Mouse (Mus musculus): ENCODE measurements at regions not wholly inside any gene's neighbourhood (a gene's known extent, or its start where the extent isn't known, plus 50 kb on each side); places are given as distances from the start of the nearest gene placed in this dataset.
A peak's percentile ranks its signal among the peaks of the same experiment; 100 is the strongest.

GRCm38 (mm10) chr3:16846785-16847520, 840.7 kb upstream of the Gm5150 start:
- no peak for ATAC-seq (ENCODE audit: low FRiP score)
- Histone ChIP-seq H3K36me3 (ENCODE audit: insufficient read depth, low read length) (no peaks in the 10 kb centered on the region), H3K27ac (ENCODE audit: low read depth, low read length) (0 out of 2 replicates have a peak overlapping the region, but pooled peaks have one; percentile 13), H3K27me3 (ENCODE audit: insufficient read depth, low read length) (no peaks in the 10 kb centered on the region), H3K4me3 (ENCODE audit: low read depth, low read length) (no peak overlapping the region), H3K4me1 (ENCODE audit: insufficient read depth, low read length) (no peaks in the 10 kb centered on the region), H3K9me3 (ENCODE audit: low read length) (no peaks in the 10 kb centered on the region), H3K9ac (replicated peaks; ENCODE audit: low read length, poor library complexity, severe bottlenecking) (no peak overlapping the region), H3K4me2 (ENCODE audit: low read depth, low read length, poor library complexity, severe bottlenecking) (no peak overlapping the region)
- DNase-seq (ENCODE audit: low spot score), result no peak
- 24% methylated on average over 4 of the region's 4 CpGs for WGBS
- no peak for TF ChIP-seq CTCF (IDR thresholded peaks at IDR 0.05)

- no peak for ATAC-seq (ENCODE audit: low FRiP score)
These were observed 814.3 kb upstream of the Gm5150 start for GRCm38 (mm10) chr3:16820536-16820935.

DNA sequence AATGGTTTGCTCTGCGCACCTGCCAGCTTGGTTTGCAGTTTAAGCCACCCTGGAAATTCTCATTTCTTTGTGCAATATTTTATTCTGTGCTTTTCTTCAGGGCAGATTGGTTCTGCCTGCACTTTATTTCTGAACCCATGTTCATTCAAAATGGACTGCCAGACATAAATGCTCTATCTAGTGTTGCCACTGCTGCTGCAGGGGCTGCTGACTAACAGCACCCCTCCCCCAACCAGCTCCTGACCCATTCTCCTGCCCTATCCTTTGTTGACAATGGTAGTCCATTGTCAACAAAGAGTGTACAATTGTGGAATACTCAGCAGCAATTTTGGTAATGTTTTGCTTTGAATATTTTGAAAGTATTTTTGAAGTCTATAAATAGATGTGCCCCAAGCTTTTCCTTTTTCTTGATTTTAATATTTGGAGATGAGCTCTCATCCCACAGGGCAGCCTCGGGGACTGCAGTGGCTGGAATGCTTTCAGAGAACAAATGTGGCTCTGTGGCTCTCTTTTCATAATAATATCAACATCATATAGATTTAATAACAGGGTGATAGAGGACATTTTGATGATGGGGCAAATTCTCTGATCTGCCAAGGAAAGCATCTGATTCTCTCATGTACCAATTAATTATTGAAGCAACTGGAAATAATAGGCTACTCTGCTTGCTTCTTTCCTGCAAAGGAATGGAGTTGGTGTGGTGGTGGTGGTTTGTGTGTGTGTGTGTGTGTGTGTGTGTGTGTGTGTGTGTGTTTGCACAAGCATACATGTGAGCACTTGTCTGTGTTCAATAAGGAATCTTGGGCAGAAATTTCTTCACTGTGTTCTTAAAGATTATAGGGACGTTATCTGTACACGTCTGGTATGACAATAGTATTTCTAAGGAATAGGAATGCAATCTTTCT, 813.2 kb upstream of the Gm5150 start:
- Histone ChIP-seq H3K4me3 (ENCODE audit: low read depth, low read length) (peak overlapping the region; percentile 8; the same call in 1 of the 2 replicates), H3K36me3 (ENCODE audit: insufficient read depth, low read length) (no peaks in the 10 kb centered on the region), H3K27me3 (ENCODE audit: insufficient read depth, low read length) (no peaks in the 10 kb centered on the region), H3K27ac (ENCODE audit: low read depth, low read length) (peak overlapping the region; percentile 83), H3K4me2 (ENCODE audit: low read depth, low read length, poor library complexity, severe bottlenecking) (peak overlapping the region; percentile 38), H3K9me3 (ENCODE audit: low read length) (no peaks in the 10 kb centered on the region), H3K4me1 (ENCODE audit: insufficient read depth, low read length) (no peaks in the 10 kb centered on the region), H3K9ac (replicated peaks; ENCODE audit: low read length, poor library complexity, severe bottlenecking) (peak overlapping the region; percentile 48)
- ATAC-seq (ENCODE audit: low FRiP score), result peak; percentile 83
- DNase-seq (ENCODE audit: low spot score), result peak; percentile 61
- TF ChIP-seq CTCF (IDR thresholded peaks at IDR 0.05), result no peak
- WGBS, result 24% methylated on average over 4 of the region's 4 CpGs

More at GRCm38 (mm10) chr3:16820536-16820935, 814.3 kb upstream of the Gm5150 start:
- peak; percentile 34 for DNase-seq (ENCODE audit: low spot score)
- no peak for TF ChIP-seq CTCF (IDR thresholded peaks at IDR 0.05)
- H3K9ac ChIP-seq (replicated peaks; ENCODE audit: low read length, poor library complexity, severe bottlenecking), result no peak overlapping the region
- no peaks in the 10 kb centered on the region for H3K27me3 ChIP-seq (ENCODE audit: insufficient read depth, low read length)
- WGBS, result 34% methylated on average over 6 of the region's 6 CpGs
- no peaks in the 10 kb centered on the region for H3K36me3 ChIP-seq (ENCODE audit: insufficient read depth, low read length)
- no peak overlapping the region for H3K4me3 ChIP-seq (ENCODE audit: low read depth, low read length)
- H3K27ac ChIP-seq (ENCODE audit: low read depth, low read length), result peak overlapping the region; percentile 83
- no peaks in the 10 kb centered on the region for H3K9me3 ChIP-seq (ENCODE audit: low read length)
- H3K4me2 ChIP-seq (ENCODE audit: low read depth, low read length, poor library complexity, severe bottlenecking), result peak overlapping the region; percentile 38; the same call in 1 of the 2 replicates
- no peaks in the 10 kb centered on the region for H3K4me1 ChIP-seq (ENCODE audit: insufficient read depth, low read length)

DNA sequence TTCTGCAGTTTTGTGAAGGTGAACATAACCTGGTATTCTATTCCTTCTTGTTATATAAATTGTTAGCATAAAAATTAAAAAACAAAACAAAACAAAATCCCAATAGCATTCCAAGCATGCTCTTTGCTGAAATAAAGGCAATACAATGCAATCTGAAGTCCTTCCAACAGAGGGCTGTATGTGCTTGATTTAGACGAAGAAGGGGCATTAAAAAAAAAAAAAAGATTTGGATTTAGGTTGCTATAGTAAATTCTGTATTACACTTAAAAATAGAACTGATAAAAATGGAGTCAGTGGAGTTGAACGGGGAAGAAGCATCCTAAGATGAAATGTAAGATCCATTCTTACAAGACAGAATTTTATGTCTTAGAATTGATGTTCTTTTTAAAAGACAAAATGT, 810.6 kb upstream of the Gm5150 start:
- DNase-seq (ENCODE audit: low spot score), result peak; percentile 81

DNA sequence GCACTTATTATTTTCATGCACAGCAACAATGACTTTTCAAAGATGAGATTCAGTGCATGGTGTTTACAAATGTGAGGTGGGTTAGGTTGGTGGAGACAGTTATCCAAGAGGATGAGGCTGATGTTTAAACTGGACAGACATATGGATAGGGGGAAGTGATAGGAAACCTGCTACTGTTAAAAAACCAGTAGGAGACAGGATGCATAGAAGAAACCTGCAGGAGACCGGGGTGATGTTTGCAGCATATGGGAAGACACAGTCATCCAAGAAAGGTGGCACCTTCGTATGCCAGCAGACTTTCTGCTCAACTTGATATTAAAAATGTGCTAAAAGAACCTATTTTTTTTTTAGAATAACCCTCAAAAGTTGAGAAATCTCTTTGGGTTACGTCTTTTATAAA, 809.9 kb upstream of the Gm5150 start:
- Histone ChIP-seq H3K9ac (replicated peaks; ENCODE audit: low read length, poor library complexity, severe bottlenecking) (no peak overlapping the region), H3K4me1 (ENCODE audit: insufficient read depth, low read length) (no peaks in the 10 kb centered on the region), H3K27ac (ENCODE audit: low read depth, low read length) (peak overlapping the region; percentile 9; the same call in 1 of the 2 replicates), H3K9me3 (ENCODE audit: low read length) (no peaks in the 10 kb centered on the region), H3K27me3 (ENCODE audit: insufficient read depth, low read length) (no peaks in the 10 kb centered on the region), H3K36me3 (ENCODE audit: insufficient read depth, low read length) (no peaks in the 10 kb centered on the region), H3K4me3 (ENCODE audit: low read depth, low read length) (no peak overlapping the region), H3K4me2 (ENCODE audit: low read depth, low read length, poor library complexity, severe bottlenecking) (no peak overlapping the region)
- no peak for DNase-seq (ENCODE audit: low spot score)
- no peak for TF ChIP-seq CTCF (IDR thresholded peaks at IDR 0.05)
- 58% methylated on average over 3 of the region's 3 CpGs for WGBS
- no peak for ATAC-seq (ENCODE audit: low FRiP score)

More for the DNA sequence above, 810.6 kb upstream of the Gm5150 start:
- ATAC-seq (ENCODE audit: low FRiP score), result peak; percentile 33; the same call in 1 of the 2 replicates
- Histone ChIP-seq H3K9me3 (ENCODE audit: low read length) (no peaks in the 10 kb centered on the region), H3K27ac (ENCODE audit: low read depth, low read length) (no peak overlapping the region; the same call in 1 of the 2 replicates), H3K36me3 (ENCODE audit: insufficient read depth, low read length) (no peaks in the 10 kb centered on the region), H3K4me1 (ENCODE audit: insufficient read depth, low read length) (no peaks in the 10 kb centered on the region), H3K4me2 (ENCODE audit: low read depth, low read length, poor library complexity, severe bottlenecking) (no peak overlapping the region), H3K4me3 (ENCODE audit: low read depth, low read length) (no peak overlapping the region), H3K9ac (replicated peaks; ENCODE audit: low read length, poor library complexity, severe bottlenecking) (no peak overlapping the region), H3K27me3 (ENCODE audit: insufficient read depth, low read length) (no peaks in the 10 kb centered on the region)
- 14% methylated on average over 2 of the region's 2 CpGs for WGBS
- TF ChIP-seq CTCF (IDR thresholded peaks at IDR 0.05), result peak; percentile 89

Measured in midbrain, postnatal 0 days (tissue).